Mouse (Mus musculus) lung, postnatal 14 days (tissue): Measurements from ENCODE around the gene Jph3.

Experiments used
- DNase-seq: peaks from one replicate; pipeline ENCODE4 v3.0.0; 2021

Gene Jph3

GRCm38 (mm10) chr8:121729323-121729722, at the start of gene Jph3:
Gene Jph3 (plus strand): TSS chr8:121729623.
- DNase-seq: no peak

GRCm38 (mm10) chr8:121680896-121681295, 48.5 kb upstream of the Jph3 start:
- DNase-seq: no peak

- no peak for DNase-seq
Observed at GRCm38 (mm10) chr8:121681457-121681856, 48.0 kb upstream of the Jph3 start.

GRCm38 (mm10) chr8:121683083-121683832, 46.2 kb upstream of the Jph3 start:
- DNase-seq: no peak

GRCm38 (mm10) chr8:121685419-121685818, 44.0 kb upstream of the Jph3 start:
- DNase-seq: peak; percentile 85

- no peak for DNase-seq
Observed at GRCm38 (mm10) chr8:121687455-121688161, 41.8 kb upstream of the Jph3 start.

GRCm38 (mm10) chr8:121688496-121688895, 40.9 kb upstream of the Jph3 start:
- no peak for DNase-seq

GRCm38 (mm10) chr8:121694453-121694852, 35.0 kb upstream of the Jph3 start:
- peak; percentile 64 for DNase-seq

- DNase-seq: peak; percentile 70
Observed at GRCm38 (mm10) chr8:121695585-121696184, 33.7 kb upstream of the Jph3 start.

- DNase-seq: no peak
Observed at GRCm38 (mm10) chr8:121697735-121698614, 31.4 kb upstream of the Jph3 start.

- no peak for DNase-seq
Observed at GRCm38 (mm10) chr8:121698615-121699101, 30.8 kb upstream of the Jph3 start.

GRCm38 (mm10) chr8:121699936-121700335, 29.5 kb upstream of the Jph3 start:
- DNase-seq: no peak

GRCm38 (mm10) chr8:121705174-121705573, 24.2 kb upstream of the Jph3 start:
- DNase-seq: no peak

- DNase-seq: no peak
Observed at GRCm38 (mm10) chr8:121706956-121707355, 22.5 kb upstream of the Jph3 start.

- no peak for DNase-seq
Observed at GRCm38 (mm10) chr8:121708406-121708805, 21.0 kb upstream of the Jph3 start.

GRCm38 (mm10) chr8:121717502-121717901, 11.9 kb upstream of the Jph3 start:
- no peak for DNase-seq

- peak; percentile 85 for DNase-seq
Observed at GRCm38 (mm10) chr8:121717982-121718425, 11.4 kb upstream of the Jph3 start.

- no peak for DNase-seq
Observed at GRCm38 (mm10) chr8:121718925-121719324, 10.5 kb upstream of the Jph3 start.

- DNase-seq: no peak
Observed at GRCm38 (mm10) chr8:121721072-121721471, 8.4 kb upstream of the Jph3 start.

- DNase-seq: no peak
Observed at GRCm38 (mm10) chr8:121723846-121724245, 5.6 kb upstream of the Jph3 start.

GRCm38 (mm10) chr8:121727164-121727563, 2.3 kb upstream of the Jph3 start:
- DNase-seq: no peak

- no peak for DNase-seq
Observed at GRCm38 (mm10) chr8:121729754-121730153, 331 bp downstream of the Jph3 start.

GRCm38 (mm10) chr8:121730170-121730569, 747 bp downstream of the Jph3 start:
- no peak for DNase-seq
